Mouse (Mus musculus) cerebellum, adult 2 months (tissue): Measurements from ENCODE around the gene 1700008O03Rik.

Experiments
- CTCF ChIP-seq: fragments of 200-500 bp; IDR thresholded peaks from 2 replicates; pipeline ENCODE4 v1.5.1; 2011; ENCODE audit warnings: low read depth, mild to moderate bottlenecking, control low read depth, low read length, moderate library complexity, borderline replicate concordance; ENCODE audit not compliant: insufficient read depth
- POLR2A ChIP-seq: fragments of 200-500 bp; IDR thresholded peaks from 2 replicates; pipeline ENCODE4 v1.6.1; 2011; ENCODE audit warnings: low read length, control low read depth, borderline replicate concordance; ENCODE audit not compliant: insufficient read depth

- peak; percentile 47; the same call in 1 of the 2 replicates for TF ChIP-seq CTCF
- no peak for TF ChIP-seq POLR2A
These were observed 64.7 kb downstream of the 1700008O03Rik start for GRCm38 (mm10) chr7:44320886-44321285.
